Mouse (Mus musculus) liver, adult 2 months (tissue): ENCODE results near the gene Bnc2. TPM values are rescaled to one million over a fixed set of nuclear protein-coding genes. Genes with fewer than 3 reads are reported as not detected.

Experiments used
- DNase-seq: peaks from one replicate; pipeline ENCODE4 v3.0.0-alpha.2; 2011; ENCODE audit warnings: low read depth, low spot score; ENCODE audit errors: extremely low read depth
- H3K27ac ChIP-seq: fragments of 200-500 bp; replicated peaks from 2 replicates; pipeline ENCODE4 v1.5.1; 2012; ENCODE audit warnings: low read depth, mild to moderate bottlenecking, control low read depth, inconsistent platforms, low read length; ENCODE audit not compliant: insufficient read depth
- H3K27me3 ChIP-seq: fragments of 200-500 bp; 2 replicates; pipeline ENCODE4 v1.6.1; 2012; ENCODE audit warnings: mild to moderate bottlenecking, moderate library complexity, low read length, inconsistent platforms; ENCODE audit not compliant: control insufficient read depth, insufficient read depth
- H3K36me3 ChIP-seq: fragments of 200-500 bp; 2 replicates; pipeline ENCODE4 v1.6.1; 2012; ENCODE audit warnings: low read length, inconsistent platforms; ENCODE audit not compliant: control insufficient read depth, insufficient read depth
- H3K4me1 ChIP-seq: fragments of 200-500 bp; 2 replicates; pipeline ENCODE4 v1.6.1; 2011; ENCODE audit warnings: low read length; ENCODE audit not compliant: control insufficient read depth, insufficient read depth
- H3K4me3 ChIP-seq: fragments of 200-500 bp; 2 replicates; pipeline ENCODE4 v1.5.1; 2011; ENCODE audit warnings: low read depth, mild to moderate bottlenecking, control low read depth, low read length, moderate library complexity; ENCODE audit not compliant: insufficient read depth
- H3K79me2 ChIP-seq: fragments of 200-500 bp; 2 replicates; pipeline ENCODE4 v1.6.1; 2012; ENCODE audit warnings: inconsistent platforms, mild to moderate bottlenecking, low read length, moderate library complexity; ENCODE audit not compliant: control insufficient read depth, insufficient read depth
- H3K9ac ChIP-seq: fragments of 200-500 bp; 2 replicates; pipeline ENCODE4 v1.6.1; 2012; ENCODE audit warnings: low read depth, mild to moderate bottlenecking, control low read depth, inconsistent platforms, low read length
- CTCF ChIP-seq: fragments of 200-500 bp; IDR thresholded peaks from 2 replicates; pipeline ENCODE4 v1.5.1; 2011; ENCODE audit warnings: low read depth, low read length, control low read depth
- POLR2A ChIP-seq: fragments of 200-500 bp; IDR thresholded peaks from 2 replicates; pipeline ENCODE4 v1.6.1; 2011; ENCODE audit warnings: low read length, control low read depth; ENCODE audit not compliant: insufficient read depth; ENCODE audit errors: extremely low read depth
- WGBS: fragments of 180-500 bp; shearing (Covaris S2); methylation state at CpG from one replicate; pipeline ENCODE4 v1.1.7; 2018; 5-methylcytosine and 5-hydroxymethylcytosine counted together
- polyA plus RNA-seq: library from polyadenylated mRNA; depleted of rRNA; stranded (reverse); fragments of >200 nt; gene quantifications from 2 replicates; pipeline ENCODE4 v1.2.3, GENCODE M21; 2012
- total RNA-seq: library from RNA; depleted of rRNA; stranded (reverse); fragments of >200 nt; gene quantifications from 2 replicates; pipeline ENCODE4 v1.2.3, GENCODE M21; 2014

Gene Bnc2
- total and polyA plus RNA-seq, 2 experiments: 0.09 to 0.12 TPM

GRCm38 (mm10) chr4:84621785-84622184 is 53.3 kb downstream of the Bnc2 start:
- no peaks in the 10 kb centered on the region for H3K27me3 ChIP-seq
- H3K36me3 ChIP-seq: no peaks in the 10 kb centered on the region
- no peaks in the 10 kb centered on the region for H3K79me2 ChIP-seq
- peaks cover 13% of the 10 kb centered on the region for H3K4me1 ChIP-seq
- H3K4me3 ChIP-seq: no peak overlapping the region
- 0 out of 2 replicates have a peak overlapping the region, but pooled peaks have one; percentile 8 for H3K27ac ChIP-seq
- no peak overlapping the region for H3K9ac ChIP-seq
- DNase-seq: peak; percentile 83
- TF ChIP-seq POLR2A (no peak), CTCF (no peak)
- 43% methylated on average over 3 of the region's 3 CpGs for WGBS

DNA sequence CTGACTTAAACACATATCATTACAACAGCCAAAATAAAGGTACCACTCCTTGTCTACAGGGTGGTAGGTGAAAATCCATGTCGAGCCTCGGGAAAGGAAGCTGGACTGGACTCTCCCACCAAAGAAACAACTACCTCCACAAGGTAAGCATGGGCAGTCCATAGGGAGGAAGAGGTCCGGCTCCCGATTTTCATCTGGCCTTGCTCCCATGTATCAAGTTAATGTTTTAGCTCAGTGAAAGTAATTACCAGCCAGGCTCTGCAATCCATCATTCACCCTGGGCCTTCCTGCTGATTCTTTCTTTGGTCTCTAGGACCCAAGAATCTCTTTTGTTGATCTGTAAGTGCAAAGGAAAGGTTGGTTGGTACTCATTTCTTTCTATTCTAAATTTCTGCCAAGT is 65.2 kb downstream of the Bnc2 start:
- TF ChIP-seq POLR2A (no peak), CTCF (no peak)
- 92% methylated on average over 4 of the region's 4 CpGs for WGBS
- no peak for DNase-seq

GRCm38 (mm10) chr4:84604461-84604860 is 70.6 kb downstream of the Bnc2 start:
- TF ChIP-seq POLR2A (no peak), CTCF (no peak)

More for the DNA sequence above, 65.2 kb downstream of the Bnc2 start:
- H3K9ac ChIP-seq: no peak overlapping the region
- H3K36me3 ChIP-seq: no peaks in the 10 kb centered on the region
- no peaks in the 10 kb centered on the region for H3K27me3 ChIP-seq
- H3K27ac ChIP-seq: no peak overlapping the region
- H3K79me2 ChIP-seq: no peaks in the 10 kb centered on the region
- H3K4me1 ChIP-seq: no peaks in the 10 kb centered on the region
- no peak overlapping the region for H3K4me3 ChIP-seq

DNA sequence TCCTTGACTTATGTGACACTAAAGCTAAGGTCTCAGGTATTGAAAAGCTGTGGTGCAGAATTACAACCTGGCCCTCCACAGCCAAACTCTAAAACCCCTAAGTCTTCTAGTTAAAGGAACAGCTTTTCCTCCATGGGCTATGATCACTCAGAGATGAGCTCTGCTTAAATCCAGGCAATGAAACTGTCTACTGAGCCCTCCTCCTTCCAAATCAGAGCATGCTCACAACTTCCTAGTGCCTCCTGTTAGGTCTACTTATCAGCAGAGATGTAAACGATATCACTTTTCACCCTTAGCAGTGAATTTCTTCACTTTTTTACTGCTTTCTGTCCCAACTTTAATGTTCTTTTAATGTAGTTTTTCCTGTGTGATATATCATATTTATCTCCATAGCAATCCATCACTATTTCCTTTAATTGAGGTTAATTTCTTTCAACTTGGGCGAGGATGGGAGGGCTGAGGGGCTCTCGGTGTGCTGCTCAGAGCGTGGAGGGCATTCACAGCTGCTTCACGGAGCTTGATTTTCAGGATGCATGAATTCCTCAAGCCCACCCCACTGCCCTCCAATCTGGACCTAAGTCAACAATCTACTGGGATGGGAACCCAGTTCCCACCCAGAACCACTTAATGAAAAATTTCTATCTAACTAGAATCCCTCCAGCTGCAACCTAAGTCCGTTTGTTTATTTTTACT is 94.7 kb downstream of the Bnc2 start:
- Histone ChIP-seq H3K79me2 (no peaks in the 10 kb centered on the region), H3K9ac (no peak overlapping the region), H3K36me3 (no peaks in the 10 kb centered on the region), H3K4me3 (no peak overlapping the region), H3K27me3 (no peaks in the 10 kb centered on the region), H3K27ac (no peak overlapping the region), H3K4me1 (no peaks in the 10 kb centered on the region)
- no peak for TF ChIP-seq POLR2A
- no peak for TF ChIP-seq CTCF
- 66% methylated on average over 6 of the region's 6 CpGs for WGBS
- no peak for DNase-seq

More at GRCm38 (mm10) chr4:84604461-84604860, 70.6 kb downstream of the Bnc2 start:
- Histone ChIP-seq H3K79me2 (no peaks in the 10 kb centered on the region), H3K27me3 (no peaks in the 10 kb centered on the region), H3K36me3 (no peaks in the 10 kb centered on the region), H3K9ac (no peak overlapping the region), H3K4me3 (no peak overlapping the region), H3K27ac (no peak overlapping the region), H3K4me1 (no peaks in the 10 kb centered on the region)
- 89% methylated on average over 1 of the region's 1 CpGs for WGBS
- no peak for DNase-seq

GRCm38 (mm10) chr4:84578296-84578695 is 96.8 kb downstream of the Bnc2 start:
- no peaks in the 10 kb centered on the region for H3K36me3 ChIP-seq
- no peaks in the 10 kb centered on the region for H3K4me1 ChIP-seq
- no peaks in the 10 kb centered on the region for H3K27me3 ChIP-seq
- WGBS: 95% methylated on average over 1 of the region's 1 CpGs
- H3K79me2 ChIP-seq: no peaks in the 10 kb centered on the region
- TF ChIP-seq POLR2A (no peak), CTCF (no peak)
- H3K27ac ChIP-seq: no peak overlapping the region
- no peak overlapping the region for H3K4me3 ChIP-seq
- DNase-seq: no peak
- H3K9ac ChIP-seq: no peak overlapping the region

DNA sequence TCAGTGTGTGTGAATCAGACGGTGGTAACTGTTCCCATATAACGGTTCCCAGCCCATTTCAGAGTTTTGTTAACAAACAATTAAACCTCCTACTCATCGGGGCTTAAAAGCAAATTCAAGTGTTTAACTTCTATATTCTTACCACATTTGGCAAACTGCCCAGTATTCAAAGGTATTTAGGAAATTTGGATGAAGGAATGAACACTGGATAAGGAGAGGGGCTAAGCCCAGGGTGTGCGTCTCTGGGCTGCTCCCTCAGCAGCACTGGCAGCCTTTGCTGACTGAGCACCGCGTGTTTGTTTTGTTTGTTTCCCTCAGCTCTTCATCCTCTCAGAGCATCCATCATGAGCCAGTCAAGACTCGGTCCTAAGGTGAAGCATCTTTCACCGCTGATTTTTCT is 109.0 kb downstream of the Bnc2 start:
- no peak overlapping the region for H3K27ac ChIP-seq
- no peak overlapping the region for H3K9ac ChIP-seq
- H3K27me3 ChIP-seq: no peaks in the 10 kb centered on the region
- H3K79me2 ChIP-seq: no peaks in the 10 kb centered on the region
- no peak for TF ChIP-seq POLR2A
- TF ChIP-seq CTCF: no peak
- H3K4me1 ChIP-seq: no peaks in the 10 kb centered on the region
- 74% methylated on average over 8 of the region's 8 CpGs for WGBS
- no peak overlapping the region for H3K4me3 ChIP-seq
- no peaks in the 10 kb centered on the region for H3K36me3 ChIP-seq
- DNase-seq: no peak
